Mouse (Mus musculus) liver, embryonic 15.5 days (tissue): ENCODE results near the gene Kcnj8. TPM values are rescaled to one million over a fixed set of nuclear protein-coding genes. Genes with fewer than 3 reads are reported as not detected.
A peak's percentile ranks its signal among the peaks of the same experiment; 100 is the strongest.

Experiments used
- ATAC-seq: fragments of 200-750 bp; cut with Nextera tagmentation; 2 replicates; pipeline ENCODE4 v1.8.0; 2017; ENCODE audit warnings: moderate number of reproducible peaks, mild to moderate bottlenecking, moderate library complexity; ENCODE audit not compliant: insufficient read depth
- H3K27ac ChIP-seq: fragments of 300-500 bp; sonication (generic); replicated peaks from 2 replicates; pipeline ENCODE4 v1.5.1; 2015; ENCODE audit warnings: mild to moderate bottlenecking, inconsistent platforms
- H3K27me3 ChIP-seq: fragments of 300-500 bp; sonication (generic); 2 replicates; pipeline ENCODE4 v1.6.1; 2015; ENCODE audit warnings: mild to moderate bottlenecking, inconsistent platforms
- H3K36me3 ChIP-seq: fragments of 300-500 bp; sonication (generic); replicated peaks from 2 replicates; pipeline ENCODE4 v1.6.1; 2015; ENCODE audit warnings: moderate library complexity, mild to moderate bottlenecking, inconsistent platforms
- H3K4me1 ChIP-seq: fragments of 300-500 bp; sonication (generic); replicated peaks from 2 replicates; pipeline ENCODE4 v1.6.1; 2015; ENCODE audit warnings: inconsistent platforms
- H3K4me2 ChIP-seq: fragments of 300-500 bp; sonication (generic); 2 replicates; pipeline ENCODE4 v1.6.1; 2015; ENCODE audit warnings: moderate library complexity, mild to moderate bottlenecking, inconsistent platforms
- H3K4me3 ChIP-seq: fragments of 300-500 bp; sonication (generic); replicated peaks from 2 replicates; pipeline ENCODE4 v1.5.1; 2015; ENCODE audit warnings: mild to moderate bottlenecking, inconsistent platforms
- H3K9ac ChIP-seq: fragments of 300-500 bp; sonication (generic); 2 replicates; pipeline ENCODE4 v1.6.1; 2015; ENCODE audit warnings: moderate library complexity, mild to moderate bottlenecking, inconsistent platforms
- H3K9me3 ChIP-seq: fragments of 300-500 bp; sonication (generic); replicated peaks from 2 replicates; pipeline ENCODE4 v1.6.1; 2016; ENCODE audit warnings: inconsistent platforms
- WGBS: fragments of 180-500 bp; shearing (Covaris S2); methylation state at CpG from one replicate; pipeline ENCODE4 v1.1.7; 2015; ENCODE audit warnings: mixed read lengths; ENCODE audit not compliant: insufficient replicate concordance; 5-methylcytosine and 5-hydroxymethylcytosine counted together
- polyA plus RNA-seq: library from polyadenylated mRNA; unstranded; fragments of >200 nt; fragmentation: Nextera tagmentation; extraction: Ambion mirVana; gene quantifications from 2 replicates; pipeline ENCODE4 v1.2.1, GENCODE M21; 2015

Gene Kcnj8
- polyA plus RNA-seq, 1 experiment from 2014 or later, result 2.1 TPM

GRCm38 (mm10) chr6:142545132-142545531 is 26.3 kb downstream of the Kcnj8 start:
- Histone ChIP-seq H3K4me3 (no peak overlapping the region), H3K9me3 (no peaks in the 10 kb centered on the region), H3K27me3 (no peaks in the 10 kb centered on the region), H3K27ac (no peak overlapping the region), H3K4me2 (no peak overlapping the region), H3K9ac (no peak overlapping the region), H3K36me3 (no peaks in the 10 kb centered on the region), H3K4me1 (no peaks in the 10 kb centered on the region)
- no peak for ATAC-seq
- 60% methylated on average over 14 of the region's 14 CpGs for WGBS

GRCm38 (mm10) chr6:142543648-142544047 is 27.8 kb downstream of the Kcnj8 start:
- Histone ChIP-seq H3K4me2 (no peak overlapping the region), H3K27me3 (no peaks in the 10 kb centered on the region), H3K4me1 (no peaks in the 10 kb centered on the region), H3K9me3 (no peaks in the 10 kb centered on the region), H3K27ac (no peak overlapping the region), H3K9ac (no peak overlapping the region), H3K36me3 (no peaks in the 10 kb centered on the region), H3K4me3 (no peak overlapping the region)
- WGBS, result 41% methylated on average over 4 of the region's 4 CpGs
- ATAC-seq, result no peak

DNA sequence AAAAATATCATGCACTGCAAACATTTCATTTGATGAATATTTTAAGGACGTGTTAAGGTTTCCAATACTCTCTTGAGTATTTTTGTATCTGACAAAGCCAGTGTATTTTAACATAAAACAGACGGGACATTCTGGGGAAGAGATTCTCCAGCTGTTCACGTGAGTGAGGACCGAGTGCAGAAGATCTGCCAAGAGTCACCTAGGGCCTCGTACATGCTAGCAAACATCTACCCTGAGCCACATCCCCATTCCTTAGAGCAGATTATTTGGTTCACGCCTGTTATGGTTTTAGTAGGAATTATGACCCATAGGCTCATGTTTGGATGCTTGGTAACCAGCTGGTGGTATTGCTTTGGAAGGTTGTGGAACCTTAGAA is 28.6 kb downstream of the Kcnj8 start:
- no peaks in the 10 kb centered on the region for H3K9me3 ChIP-seq
- 69% methylated on average over 6 of the region's 6 CpGs for WGBS
- H3K4me2 ChIP-seq, result no peak overlapping the region
- H3K4me3 ChIP-seq, result no peak overlapping the region
- no peak for ATAC-seq
- no peaks in the 10 kb centered on the region for H3K4me1 ChIP-seq
- H3K36me3 ChIP-seq, result no peaks in the 10 kb centered on the region
- no peak overlapping the region for H3K27ac ChIP-seq
- H3K27me3 ChIP-seq, result no peaks in the 10 kb centered on the region
- no peak overlapping the region for H3K9ac ChIP-seq

DNA sequence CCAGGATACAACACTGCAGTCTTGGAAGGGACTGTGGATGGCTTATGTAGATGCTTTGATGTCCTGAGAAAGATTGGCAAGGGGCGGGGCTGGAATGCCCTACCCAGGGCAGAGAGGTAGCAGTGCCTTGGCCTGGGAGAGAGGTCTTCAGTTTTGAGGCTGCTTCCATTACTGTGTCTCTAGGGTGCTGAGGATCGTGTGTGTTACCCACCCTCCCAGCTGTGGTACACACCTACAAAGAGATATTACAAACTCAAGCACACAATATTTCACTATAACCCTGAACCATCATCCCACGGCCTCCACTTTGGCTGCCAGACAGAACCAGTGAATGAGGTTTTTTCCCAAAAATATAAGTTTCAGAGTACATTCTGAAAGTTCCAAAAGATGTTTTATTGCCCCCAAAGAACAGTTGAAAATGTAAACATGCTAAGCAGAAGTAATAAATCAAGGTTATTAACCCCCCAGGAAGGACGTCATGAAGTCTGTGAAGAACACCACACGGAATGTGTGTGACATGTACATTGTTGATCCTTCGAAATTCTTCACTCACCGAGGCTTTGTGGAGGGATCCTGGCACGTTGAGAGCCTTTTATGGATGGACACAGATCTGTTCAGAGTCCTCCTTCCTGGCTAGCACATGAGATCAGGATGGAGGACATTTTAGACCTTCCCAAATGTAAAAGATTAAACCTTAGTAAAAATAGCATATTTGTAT is 29.2 kb downstream of the Kcnj8 start:
- Histone ChIP-seq H3K27ac (no peak overlapping the region), H3K4me1 (no peaks in the 10 kb centered on the region), H3K36me3 (no peaks in the 10 kb centered on the region), H3K4me2 (no peak overlapping the region), H3K9ac (no peak overlapping the region), H3K9me3 (no peaks in the 10 kb centered on the region), H3K4me3 (no peak overlapping the region), H3K27me3 (no peaks in the 10 kb centered on the region)
- no peak for ATAC-seq
- 65% methylated on average over 8 of the region's 8 CpGs for WGBS

- no peaks in the 10 kb centered on the region for H3K36me3 ChIP-seq
- H3K9me3 ChIP-seq, result no peaks in the 10 kb centered on the region
- H3K4me2 ChIP-seq, result no peak overlapping the region
- 65% methylated on average over 10 of the region's 10 CpGs for WGBS
- no peak for ATAC-seq
- no peak overlapping the region for H3K9ac ChIP-seq
- no peaks in the 10 kb centered on the region for H3K4me1 ChIP-seq
- H3K4me3 ChIP-seq, result no peak overlapping the region
- H3K27me3 ChIP-seq, result no peaks in the 10 kb centered on the region
- no peak overlapping the region for H3K27ac ChIP-seq
These were observed 30.8 kb downstream of the Kcnj8 start for GRCm38 (mm10) chr6:142540561-142541160.

- Histone ChIP-seq H3K27me3 (no peaks in the 10 kb centered on the region), H3K9me3 (no peaks in the 10 kb centered on the region), H3K4me2 (no peak overlapping the region), H3K4me1 (no peaks in the 10 kb centered on the region), H3K36me3 (no peaks in the 10 kb centered on the region), H3K4me3 (no peak overlapping the region), H3K27ac (no peak overlapping the region), H3K9ac (no peak overlapping the region)
- no peak for ATAC-seq
- 71% methylated on average over 5 of the region's 5 CpGs for WGBS
These were observed 31.3 kb downstream of the Kcnj8 start for GRCm38 (mm10) chr6:142540131-142540530.

GRCm38 (mm10) chr6:142538503-142538902 is 32.9 kb downstream of the Kcnj8 start:
- Histone ChIP-seq H3K36me3 (no peaks in the 10 kb centered on the region), H3K9ac (no peak overlapping the region), H3K27ac (no peak overlapping the region), H3K4me1 (no peaks in the 10 kb centered on the region), H3K4me3 (no peak overlapping the region), H3K9me3 (no peaks in the 10 kb centered on the region), H3K27me3 (no peaks in the 10 kb centered on the region), H3K4me2 (no peak overlapping the region)
- peak; percentile 15; the same call in 1 of the 2 replicates for ATAC-seq
- WGBS, result 33% methylated on average over 17 of the region's 17 CpGs

GRCm38 (mm10) chr6:142533412-142533811 is 38.0 kb downstream of the Kcnj8 start:
- Histone ChIP-seq H3K27ac (no peak overlapping the region), H3K9ac (no peak overlapping the region), H3K36me3 (no peaks in the 10 kb centered on the region), H3K4me1 (peaks cover 16% of the 10 kb centered on the region; the same call in 1 of the 2 replicates), H3K4me2 (no peak overlapping the region), H3K4me3 (no peak overlapping the region), H3K27me3 (no peaks in the 10 kb centered on the region), H3K9me3 (no peaks in the 10 kb centered on the region)
- WGBS, result 62% methylated on average over 5 of the region's 5 CpGs
- ATAC-seq, result no peak

- Histone ChIP-seq H3K9ac (no peak overlapping the region), H3K27me3 (no peaks in the 10 kb centered on the region), H3K36me3 (no peaks in the 10 kb centered on the region), H3K4me3 (no peak overlapping the region), H3K27ac (no peak overlapping the region), H3K4me1 (peaks cover 16% of the 10 kb centered on the region; the same call in 1 of the 2 replicates), H3K9me3 (no peaks in the 10 kb centered on the region), H3K4me2 (no peak overlapping the region)
- WGBS, result 82% methylated on average over 2 of the region's 2 CpGs
- ATAC-seq, result no peak
These were observed 38.7 kb downstream of the Kcnj8 start for GRCm38 (mm10) chr6:142532686-142533085.

- no peaks in the 10 kb centered on the region for H3K27me3 ChIP-seq
- H3K4me1 ChIP-seq, result peaks cover 16% of the 10 kb centered on the region; the same call in 1 of the 2 replicates
- no peaks in the 10 kb centered on the region for H3K36me3 ChIP-seq
- H3K4me2 ChIP-seq, result no peak overlapping the region
- no peak overlapping the region for H3K27ac ChIP-seq
- ATAC-seq, result no peak
- no peak overlapping the region for H3K9ac ChIP-seq
- no peak overlapping the region for H3K4me3 ChIP-seq
- no peaks in the 10 kb centered on the region for H3K9me3 ChIP-seq
- 82% methylated on average over 17 of the region's 17 CpGs for WGBS
These were observed 39.3 kb downstream of the Kcnj8 start for GRCm38 (mm10) chr6:142532141-142532540.

DNA sequence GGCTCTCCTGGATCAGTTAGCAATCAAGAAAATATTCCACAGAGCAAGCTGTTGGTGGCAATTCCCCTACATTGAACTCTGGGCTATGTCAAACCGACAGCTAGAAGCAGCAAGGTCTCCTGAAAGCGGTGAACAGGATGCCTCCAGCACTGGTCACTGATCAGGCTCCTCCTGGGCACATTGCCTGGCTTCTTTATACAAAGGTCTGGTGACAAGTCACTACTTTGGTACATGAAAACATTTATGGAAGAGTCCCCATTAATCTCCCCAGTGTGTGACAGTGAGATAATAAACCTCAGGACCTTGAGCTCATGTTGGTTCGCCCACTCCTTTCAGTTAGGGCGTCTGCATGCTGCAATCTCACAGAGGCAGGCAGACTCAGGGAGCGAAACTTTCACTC is 41.0 kb downstream of the Kcnj8 start:
- no peaks in the 10 kb centered on the region for H3K9me3 ChIP-seq
- no peak overlapping the region for H3K4me3 ChIP-seq
- H3K27me3 ChIP-seq, result no peaks in the 10 kb centered on the region
- no peak overlapping the region for H3K9ac ChIP-seq
- WGBS, result 35% methylated on average over 5 of the region's 5 CpGs
- peak; percentile 70 for ATAC-seq
- H3K36me3 ChIP-seq, result no peaks in the 10 kb centered on the region
- H3K27ac ChIP-seq, result no peak overlapping the region
- peaks cover 16% of the 10 kb centered on the region; the same call in 1 of the 2 replicates for H3K4me1 ChIP-seq
- no peak overlapping the region for H3K4me2 ChIP-seq
